Mouse (Mus musculus) kidney, embryonic 14.5 days (tissue): ENCODE measurements around the gene Spata13. TPM values are rescaled to one million over a fixed set of nuclear protein-coding genes. Genes with fewer than 3 reads are reported as not detected.

Experiments used
- ATAC-seq: fragments of 200-750 bp; cut with Nextera tagmentation; 2 replicates; pipeline ENCODE4 v1.8.0; 2017; ENCODE audit warnings: moderate number of reproducible peaks, mild to moderate bottlenecking, moderate TSS enrichment, moderate library complexity; ENCODE audit not compliant: low FRiP score, low TSS enrichment
- H3K27ac ChIP-seq: fragments of 300-500 bp; sonication (generic); 2 replicates; pipeline ENCODE4 v1.5.1; 2014; ENCODE audit warnings: low read depth, mild to moderate bottlenecking, low read length, moderate library complexity, mixed read lengths
- H3K27me3 ChIP-seq: fragments of 300-500 bp; sonication (generic); 2 replicates; pipeline ENCODE4 v1.6.1; 2014; ENCODE audit warnings: mild to moderate bottlenecking, low read length; ENCODE audit not compliant: control insufficient read depth, insufficient read depth
- H3K36me3 ChIP-seq: fragments of 300-500 bp; sonication (generic); 2 replicates; pipeline ENCODE4 v1.6.1; 2014; ENCODE audit warnings: low read length, mixed read lengths; ENCODE audit not compliant: control insufficient read depth, insufficient read depth
- H3K4me1 ChIP-seq: fragments of 300-500 bp; sonication (generic); 2 replicates; pipeline ENCODE4 v1.6.1; 2014; ENCODE audit warnings: low read length, mixed read lengths; ENCODE audit not compliant: control insufficient read depth, insufficient read depth
- H3K4me2 ChIP-seq: fragments of 300-500 bp; sonication (generic); replicated peaks from 2 replicates; pipeline ENCODE4 v1.6.1; 2014; ENCODE audit warnings: low read depth, mild to moderate bottlenecking, low read length
- H3K4me3 ChIP-seq: fragments of 300-500 bp; sonication (generic); 2 replicates; pipeline ENCODE4 v1.5.1; 2014; ENCODE audit warnings: mild to moderate bottlenecking, low read length
- H3K9ac ChIP-seq: fragments of 300-500 bp; sonication (generic); 2 replicates; pipeline ENCODE4 v1.6.1; 2014; ENCODE audit warnings: low read depth, mild to moderate bottlenecking, low read length, moderate library complexity
- H3K9me3 ChIP-seq: fragments of 300-500 bp; sonication (generic); 2 replicates; pipeline ENCODE4 v1.6.1; 2016; ENCODE audit warnings: low read length; ENCODE audit not compliant: control insufficient read depth
- WGBS: fragments of 180-500 bp; shearing (Covaris S2); extraction: QIAGEN DNeasy Blood & Tissue Kit; methylation state at CpG from one replicate; pipeline ENCODE4 v1.1.7; 2014; 5-methylcytosine and 5-hydroxymethylcytosine counted together
- polyA plus RNA-seq: library from polyadenylated mRNA; unstranded; fragments of >200 nt; fragmentation: Nextera tagmentation; extraction: Ambion mirVana; gene quantifications from 2 replicates; pipeline ENCODE4 v1.2.1, GENCODE M21; 2014

The Spata13 gene
- polyA plus RNA-seq, 1 experiment from 2014 or later = 65.7 TPM

GRCm38 (mm10) chr14:60646373-60646772, 12.6 kb downstream of the Spata13 start:
- Histone ChIP-seq H3K27me3 (no peaks in the 10 kb centered on the region), H3K4me2 (no peak overlapping the region), H3K4me1 (peaks cover 15% of the 10 kb centered on the region), H3K4me3 (no peak overlapping the region), H3K27ac (no peak overlapping the region), H3K36me3 (0 out of 2 replicates have a peak, but pooled peaks cover 4% of the 10 kb centered on the region), H3K9ac (no peak overlapping the region), H3K9me3 (no peaks in the 10 kb centered on the region)
- no peak for ATAC-seq
- WGBS = 33% methylated on average over 5 of the region's 5 CpGs

GRCm38 (mm10) chr14:60647885-60648284, 14.1 kb downstream of the Spata13 start:
- Histone ChIP-seq H3K9ac (no peak overlapping the region), H3K27me3 (no peaks in the 10 kb centered on the region), H3K9me3 (no peaks in the 10 kb centered on the region), H3K4me3 (no peak overlapping the region), H3K27ac (no peak overlapping the region), H3K4me1 (peaks cover 19% of the 10 kb centered on the region), H3K4me2 (no peak overlapping the region), H3K36me3 (no peaks in the 10 kb centered on the region)
- no peak for ATAC-seq
- WGBS = 88% methylated on average over 7 of the region's 7 CpGs

- H3K27ac ChIP-seq = no peak overlapping the region
- peaks cover 21% of the 10 kb centered on the region for H3K4me1 ChIP-seq
- H3K4me3 ChIP-seq = no peak overlapping the region
- H3K9ac ChIP-seq = no peak overlapping the region
- H3K4me2 ChIP-seq = no peak overlapping the region
- H3K27me3 ChIP-seq = no peaks in the 10 kb centered on the region
- no peaks in the 10 kb centered on the region for H3K9me3 ChIP-seq
- no peaks in the 10 kb centered on the region for H3K36me3 ChIP-seq
- 84% methylated on average over 1 of the region's 1 CpGs for WGBS
- no peak for ATAC-seq
Measured at GRCm38 (mm10) chr14:60648956-60649355, 15.2 kb downstream of the Spata13 start.

- ATAC-seq = no peak
- no peaks in the 10 kb centered on the region for H3K27me3 ChIP-seq
- H3K4me2 ChIP-seq = no peak overlapping the region
- no peaks in the 10 kb centered on the region for H3K36me3 ChIP-seq
- H3K27ac ChIP-seq = no peak overlapping the region
- H3K4me1 ChIP-seq = peaks cover 34% of the 10 kb centered on the region
- WGBS = 62% methylated on average over 4 of the region's 4 CpGs
- H3K4me3 ChIP-seq = no peak overlapping the region
- no peak overlapping the region for H3K9ac ChIP-seq
- H3K9me3 ChIP-seq = no peaks in the 10 kb centered on the region
Measured at GRCm38 (mm10) chr14:60653184-60653583, 19.4 kb downstream of the Spata13 start.

- WGBS = 72% methylated on average over 5 of the region's 5 CpGs
- H3K9ac ChIP-seq = no peak overlapping the region
Measured at GRCm38 (mm10) chr14:60653977-60654376, 20.2 kb downstream of the Spata13 start.

GRCm38 (mm10) chr14:60654708-60655107, 20.9 kb downstream of the Spata13 start:
- no peaks in the 10 kb centered on the region for H3K36me3 ChIP-seq
- H3K4me1 ChIP-seq = peaks cover 39% of the 10 kb centered on the region
- no peaks in the 10 kb centered on the region for H3K27me3 ChIP-seq
- H3K4me2 ChIP-seq = no peak overlapping the region
- peak overlapping the region; percentile 33; the same call in 1 of the 2 replicates for H3K27ac ChIP-seq
- WGBS = 33% methylated on average over 11 of the region's 11 CpGs
- no peaks in the 10 kb centered on the region for H3K9me3 ChIP-seq
- H3K9ac ChIP-seq = no peak overlapping the region
- H3K4me3 ChIP-seq = no peak overlapping the region
- ATAC-seq = peak; percentile 82

More at GRCm38 (mm10) chr14:60653977-60654376, 20.2 kb downstream of the Spata13 start:
- no peaks in the 10 kb centered on the region for H3K27me3 ChIP-seq
- H3K4me1 ChIP-seq = peaks cover 35% of the 10 kb centered on the region
- no peak overlapping the region for H3K4me2 ChIP-seq
- 0 out of 2 replicates have a peak, but pooled peaks have one; percentile 21 for ATAC-seq
- no peaks in the 10 kb centered on the region for H3K36me3 ChIP-seq
- peak overlapping the region; percentile 18; the same call in 1 of the 2 replicates for H3K27ac ChIP-seq
- H3K4me3 ChIP-seq = no peak overlapping the region
- H3K9me3 ChIP-seq = no peaks in the 10 kb centered on the region

GRCm38 (mm10) chr14:60655941-60656700, 22.3 kb downstream of the Spata13 start:
- Histone ChIP-seq H3K9ac (no peak overlapping the region), H3K9me3 (no peaks in the 10 kb centered on the region), H3K4me2 (peak overlapping the region; percentile 28), H3K36me3 (no peaks in the 10 kb centered on the region), H3K4me3 (no peak overlapping the region), H3K4me1 (peaks cover 40% of the 10 kb centered on the region), H3K27ac (peak overlapping the region; percentile 38), H3K27me3 (no peaks in the 10 kb centered on the region)
- 47% methylated on average over 15 of the region's 15 CpGs for WGBS
- peak; percentile 52 for ATAC-seq

- Histone ChIP-seq H3K4me2 (peak overlapping the region; percentile 28; the same call in 1 of the 2 replicates), H3K4me1 (peaks cover 40% of the 10 kb centered on the region), H3K4me3 (no peak overlapping the region), H3K36me3 (no peaks in the 10 kb centered on the region), H3K9ac (no peak overlapping the region), H3K27me3 (no peaks in the 10 kb centered on the region), H3K9me3 (no peaks in the 10 kb centered on the region), H3K27ac (peak overlapping the region; percentile 38; the same call in 1 of the 2 replicates)
- no peak for ATAC-seq
- 74% methylated on average over 11 of the region's 11 CpGs for WGBS
Measured at GRCm38 (mm10) chr14:60656701-60657085, 22.9 kb downstream of the Spata13 start.

- peaks cover 35% of the 10 kb centered on the region for H3K4me1 ChIP-seq
- H3K4me3 ChIP-seq = no peak overlapping the region
- ATAC-seq = no peak
- no peaks in the 10 kb centered on the region for H3K36me3 ChIP-seq
- no peak overlapping the region for H3K4me2 ChIP-seq
- no peak overlapping the region for H3K9ac ChIP-seq
- H3K27ac ChIP-seq = no peak overlapping the region
- no peaks in the 10 kb centered on the region for H3K27me3 ChIP-seq
- WGBS = 70% methylated on average over 2 of the region's 2 CpGs
- H3K9me3 ChIP-seq = no peaks in the 10 kb centered on the region
Measured at GRCm38 (mm10) chr14:60657891-60658290, 24.1 kb downstream of the Spata13 start.
